Mouse (Mus musculus) stomach, postnatal 0 days (tissue): ENCODE measurements at regions not wholly inside any gene's neighbourhood (a gene's known extent, or its start where the extent isn't known, plus 50 kb on each side); places are given as distances from the start of the nearest gene placed in this dataset.

Experiments
- ATAC-seq: fragments of 200-750 bp; cut with Nextera tagmentation; 2 replicates; pipeline ENCODE4 v1.8.0; 2017; ENCODE audit not compliant: low FRiP score, low TSS enrichment
- DNase-seq: peaks from one replicate; pipeline ENCODE4 v3.0.0-alpha.2; 2016; ENCODE audit warnings: low spot score
- H3K27ac ChIP-seq: fragments of 300-500 bp; sonication (generic); replicated peaks from 2 replicates; pipeline ENCODE4 v1.5.1; 2014; ENCODE audit warnings: mild to moderate bottlenecking, control low read depth
- H3K27me3 ChIP-seq: fragments of 300-500 bp; sonication (generic); 2 replicates; pipeline ENCODE4 v1.6.1; 2014; ENCODE audit warnings: low read length; ENCODE audit not compliant: control insufficient read depth, insufficient read depth
- H3K36me3 ChIP-seq: fragments of 300-500 bp; sonication (generic); 2 replicates; pipeline ENCODE4 v1.6.1; 2014; ENCODE audit warnings: low read length, mixed read lengths; ENCODE audit not compliant: control insufficient read depth, insufficient read depth
- H3K4me1 ChIP-seq: fragments of 300-500 bp; sonication (generic); replicated peaks from 2 replicates; pipeline ENCODE4 v1.6.1; 2014; ENCODE audit warnings: antibody characterized with exemption; ENCODE audit not compliant: control insufficient read depth, insufficient read depth
- H3K4me2 ChIP-seq: fragments of 300-500 bp; sonication (generic); replicated peaks from 2 replicates; pipeline ENCODE4 v1.6.1; 2014; ENCODE audit warnings: low read depth, mild to moderate bottlenecking, control low read depth, moderate library complexity
- H3K4me3 ChIP-seq: fragments of 300-500 bp; sonication (generic); 2 replicates; pipeline ENCODE4 v1.5.1; 2014; ENCODE audit warnings: low read depth, low read length, control low read depth
- H3K9ac ChIP-seq: fragments of 300-500 bp; sonication (generic); 2 replicates; pipeline ENCODE4 v1.6.1; 2014; ENCODE audit warnings: mild to moderate bottlenecking, low read length, control low read depth, mixed read lengths
- H3K9me3 ChIP-seq: fragments of 300-500 bp; sonication (generic); 2 replicates; pipeline ENCODE4 v1.6.1; 2016; ENCODE audit warnings: low read length; ENCODE audit not compliant: control insufficient read depth
- CTCF ChIP-seq: IDR thresholded peaks from 2 replicates; pipeline ENCODE4 v1.5.1; 2016; ENCODE audit warnings: antibody characterized with exemption, low read depth, mild to moderate bottlenecking, moderate library complexity
- EP300 ChIP-seq: optimal IDR thresholded peaks from 2 replicates; pipeline ENCODE3; 2016; ENCODE audit warnings: antibody characterized with exemption
- WGBS: fragments of 180-500 bp; shearing (Covaris S2); extraction: QIAGEN DNeasy Blood & Tissue Kit; methylation state at CpG from one replicate; pipeline ENCODE4 v1.1.7; 2014; 5-methylcytosine and 5-hydroxymethylcytosine counted together

GRCm38 (mm10) chr4:114331161-114331560 lies 75.4 kb upstream of the Trabd2b start:
- H3K27me3 ChIP-seq, result no peaks in the 10 kb centered on the region
- H3K9me3 ChIP-seq, result no peaks in the 10 kb centered on the region
- no peak for TF ChIP-seq EP300
- TF ChIP-seq CTCF, result no peak
- no peaks in the 10 kb centered on the region for H3K4me1 ChIP-seq
- H3K4me3 ChIP-seq, result no peak overlapping the region
- no peak overlapping the region for H3K27ac ChIP-seq
- ATAC-seq (no peak), DNase-seq (no peak)
- H3K9ac ChIP-seq, result no peak overlapping the region
- WGBS, result 58% methylated on average over 3 of the region's 3 CpGs
- H3K4me2 ChIP-seq, result no peak overlapping the region
- no peaks in the 10 kb centered on the region for H3K36me3 ChIP-seq

GRCm38 (mm10) chr4:114334850-114335249 lies 71.7 kb upstream of the Trabd2b start:
- no peaks in the 10 kb centered on the region for H3K36me3 ChIP-seq
- H3K9ac ChIP-seq, result no peak overlapping the region
- no peak overlapping the region for H3K27ac ChIP-seq
- DNase-seq (no peak), ATAC-seq (no peak)
- no peak for TF ChIP-seq EP300
- TF ChIP-seq CTCF, result no peak
- no peak overlapping the region for H3K4me3 ChIP-seq
- no peaks in the 10 kb centered on the region for H3K27me3 ChIP-seq
- no peaks in the 10 kb centered on the region for H3K4me1 ChIP-seq
- no peak overlapping the region for H3K4me2 ChIP-seq
- H3K9me3 ChIP-seq, result no peaks in the 10 kb centered on the region
- WGBS, result 81% methylated on average over 2 of the region's 2 CpGs

- no peak for TF ChIP-seq CTCF
- no peak for TF ChIP-seq EP300
- no peaks in the 10 kb centered on the region for H3K4me1 ChIP-seq
- ATAC-seq, result no peak
- no peaks in the 10 kb centered on the region for H3K27me3 ChIP-seq
- H3K9me3 ChIP-seq, result no peaks in the 10 kb centered on the region
- H3K27ac ChIP-seq, result no peak overlapping the region
- H3K9ac ChIP-seq, result no peak overlapping the region
- 39% methylated on average over 4 of the region's 4 CpGs for WGBS
- H3K4me2 ChIP-seq, result no peak overlapping the region
- no peaks in the 10 kb centered on the region for H3K36me3 ChIP-seq
- H3K4me3 ChIP-seq, result no peak overlapping the region
- DNase-seq, result no peak
Measured at GRCm38 (mm10) chr4:114336029-114336746, 70.3 kb upstream of the Trabd2b start.

- no peak overlapping the region for H3K9ac ChIP-seq
- no peaks in the 10 kb centered on the region for H3K4me1 ChIP-seq
- no peak overlapping the region for H3K27ac ChIP-seq
- ATAC-seq (no peak), DNase-seq (no peak)
- H3K27me3 ChIP-seq, result no peaks in the 10 kb centered on the region
- no peak overlapping the region for H3K4me2 ChIP-seq
- no peaks in the 10 kb centered on the region for H3K36me3 ChIP-seq
- 58% methylated on average over 1 of the region's 1 CpGs for WGBS
- H3K9me3 ChIP-seq, result no peaks in the 10 kb centered on the region
- no peak overlapping the region for H3K4me3 ChIP-seq
- no peak for TF ChIP-seq CTCF
- no peak for TF ChIP-seq EP300
Measured at GRCm38 (mm10) chr4:114336747-114337090, 69.8 kb upstream of the Trabd2b start.

- ATAC-seq (no peak), DNase-seq (no peak)
- H3K4me1 ChIP-seq, result no peaks in the 10 kb centered on the region
- H3K4me2 ChIP-seq, result no peak overlapping the region
- no peaks in the 10 kb centered on the region for H3K9me3 ChIP-seq
- no peaks in the 10 kb centered on the region for H3K36me3 ChIP-seq
- no peak overlapping the region for H3K9ac ChIP-seq
- no peaks in the 10 kb centered on the region for H3K27me3 ChIP-seq
- no peak overlapping the region for H3K27ac ChIP-seq
- WGBS, result 27% methylated on average over 5 of the region's 5 CpGs
- TF ChIP-seq EP300 (no peak), CTCF (no peak)
- no peak overlapping the region for H3K4me3 ChIP-seq
Measured at GRCm38 (mm10) chr4:114339793-114340192, 66.7 kb upstream of the Trabd2b start.

GRCm38 (mm10) chr4:114345154-114345553 lies 61.4 kb upstream of the Trabd2b start:
- Histone ChIP-seq H3K36me3 (no peaks in the 10 kb centered on the region), H3K4me3 (no peak overlapping the region), H3K9ac (no peak overlapping the region), H3K27me3 (no peaks in the 10 kb centered on the region), H3K4me1 (no peaks in the 10 kb centered on the region), H3K9me3 (no peaks in the 10 kb centered on the region), H3K4me2 (no peak overlapping the region), H3K27ac (no peak overlapping the region)
- ATAC-seq (no peak), DNase-seq (no peak)
- WGBS, result 63% methylated on average over 1 of the region's 1 CpGs
- no peak for TF ChIP-seq CTCF
- TF ChIP-seq EP300, result no peak
